Mouse (Mus musculus): Measurements from ENCODE around the gene Rsrc1. TPM values are rescaled to one million over a fixed set of nuclear protein-coding genes. Genes with fewer than 3 reads are reported as not detected.

The Rsrc1 gene
- 38.4 and 39.6 TPM in 2 replicates for polyA plus RNA-seq (2015; fragmentation: Nextera tagmentation; extraction: Ambion mirVana)

DNA sequence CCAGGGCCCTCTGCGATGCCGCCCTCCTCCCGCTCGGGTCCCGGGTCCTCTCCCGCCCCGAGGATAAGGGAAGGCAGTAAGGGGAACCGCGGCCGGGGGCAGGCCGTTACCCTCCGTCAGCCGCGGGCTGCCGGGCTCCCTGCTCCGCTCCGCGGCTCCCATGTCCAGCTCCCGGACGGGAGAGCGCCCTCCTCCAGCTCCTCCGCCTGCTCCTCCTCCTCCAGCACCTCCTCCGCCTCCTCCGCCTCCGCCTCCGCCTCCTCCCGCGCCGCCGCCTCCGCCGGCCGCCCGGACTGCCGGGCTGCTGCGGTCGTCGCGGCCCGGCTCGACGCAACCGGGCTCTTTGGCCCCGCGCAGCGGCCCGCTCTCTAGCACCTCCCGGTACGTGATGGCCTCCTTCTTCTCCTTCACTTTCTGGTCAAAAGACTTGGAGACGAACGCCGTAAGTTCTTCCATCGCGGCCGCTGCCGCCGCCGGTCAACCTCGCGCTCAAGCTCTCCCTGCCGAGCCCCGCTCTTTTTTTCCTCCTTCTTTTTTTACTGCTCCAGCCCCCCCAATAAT is at the start of gene Rsrc1:
Gene Rsrc1 (plus strand): TSS at position 290 of the 561 bp plus-strand sequence.
- Histone ChIP-seq H3K27ac (replicated peaks) (peak within 1 kb of the TSS; percentile 85), H3K27me3 (peaks cover 53% of the 10 kb centered on the region), H3K4me1 (peaks cover 26% of the 10 kb centered on the region), H3K4me2 (replicated peaks) (peak within 1 kb of the TSS; percentile 85), H3K4me3 (replicated peaks) (peak within 1 kb of the TSS; percentile 60), H3K9me3 (replicated peaks) (no peaks in the 10 kb centered on the region), H3K9ac (peak within 1 kb of the TSS; percentile 42), H3K36me3 (no peaks in the 10 kb centered on the region)
- peak; percentile 59; the same call in 1 of the 2 replicates for ATAC-seq (ENCODE audit: insufficient number of reproducible peaks, low FRiP score, low TSS enrichment, low read depth)
- under 1% methylated on average over 55 of the region's 62 CpGs for WGBS

DNA sequence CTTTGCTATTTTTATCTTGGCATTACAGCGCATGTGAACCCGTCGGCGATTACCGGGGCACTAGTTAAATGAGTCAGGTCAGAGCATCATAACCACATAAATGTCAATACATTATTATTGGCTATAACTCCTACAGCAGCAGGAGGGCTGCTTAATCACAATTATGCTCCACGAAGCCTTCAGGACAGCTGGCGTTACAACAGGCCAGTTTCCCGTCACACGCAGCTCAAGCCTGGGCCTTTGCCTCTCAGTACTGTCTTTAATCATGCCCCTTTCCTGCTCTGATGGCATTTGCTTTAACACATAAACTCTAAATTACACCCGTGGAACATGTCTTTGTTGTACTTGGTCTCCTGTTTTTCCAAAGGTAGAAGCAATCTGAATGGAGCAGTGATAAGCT is 41.5 kb upstream of the Rsrc1 start:
- no peak overlapping the region for H3K27ac ChIP-seq (replicated peaks)
- H3K4me2 ChIP-seq (replicated peaks) = no peak overlapping the region
- no peak for ATAC-seq (ENCODE audit: insufficient number of reproducible peaks, low FRiP score, low TSS enrichment, low read depth)
- H3K9ac ChIP-seq = no peak overlapping the region
- no peaks in the 10 kb centered on the region for H3K36me3 ChIP-seq
- no peaks in the 10 kb centered on the region for H3K9me3 ChIP-seq (replicated peaks)
- WGBS = 72% methylated on average over 10 of the region's 10 CpGs
- no peaks in the 10 kb centered on the region for H3K27me3 ChIP-seq
- H3K4me1 ChIP-seq = no peaks in the 10 kb centered on the region
- H3K4me3 ChIP-seq (replicated peaks) = no peak overlapping the region

DNA sequence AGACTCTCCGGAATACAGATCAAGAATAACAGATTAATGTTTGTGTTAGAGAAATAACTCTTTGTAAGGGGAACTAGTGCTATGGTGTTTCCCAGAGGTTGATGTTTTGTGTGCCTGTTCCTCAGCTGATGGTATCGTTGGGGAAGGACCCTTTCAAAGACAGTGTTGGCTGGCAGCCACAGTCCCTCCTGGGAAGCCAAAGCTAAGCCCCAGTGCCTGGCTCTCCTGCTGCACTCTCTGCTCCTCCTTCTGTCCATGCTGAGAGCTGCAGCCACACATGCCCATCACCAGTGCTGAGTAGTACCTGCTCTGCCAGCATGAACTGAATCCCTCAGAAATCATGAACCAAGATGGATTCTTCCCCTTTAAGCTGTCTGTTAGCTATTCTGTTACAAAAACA is 26.1 kb upstream of the Rsrc1 start:
- Histone ChIP-seq H3K27me3 (no peaks in the 10 kb centered on the region), H3K27ac (replicated peaks) (no peak overlapping the region), H3K4me2 (replicated peaks) (no peak overlapping the region), H3K9me3 (replicated peaks) (no peaks in the 10 kb centered on the region), H3K9ac (no peak overlapping the region), H3K36me3 (no peaks in the 10 kb centered on the region), H3K4me1 (no peaks in the 10 kb centered on the region), H3K4me3 (replicated peaks) (no peak overlapping the region)
- whole genome bisulfite sequencing = 59% methylated on average over 2 of the region's 2 CpGs
- ATAC-seq (ENCODE audit: insufficient number of reproducible peaks, low FRiP score, low TSS enrichment, low read depth) = no peak

DNA sequence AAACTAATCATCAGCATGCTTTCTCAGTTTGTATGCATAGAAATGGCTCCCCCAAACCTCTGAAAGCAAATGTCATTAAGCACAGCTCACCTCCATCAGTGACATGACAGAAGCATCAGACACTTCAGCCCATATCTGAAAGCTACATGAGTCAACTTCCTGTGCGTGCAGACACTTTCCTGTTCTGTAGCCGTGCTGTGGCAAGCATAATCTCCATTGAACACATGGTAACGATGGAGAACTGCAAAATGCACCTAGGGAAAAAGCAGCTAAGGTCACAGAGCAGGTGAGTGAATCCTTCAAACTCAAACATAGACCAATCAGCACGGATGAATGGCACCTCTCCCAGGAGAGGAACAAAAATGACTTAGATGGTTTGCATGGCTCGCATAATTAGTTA is 21.2 kb upstream of the Rsrc1 start:
- WGBS = 61% methylated on average over 5 of the region's 5 CpGs

DNA sequence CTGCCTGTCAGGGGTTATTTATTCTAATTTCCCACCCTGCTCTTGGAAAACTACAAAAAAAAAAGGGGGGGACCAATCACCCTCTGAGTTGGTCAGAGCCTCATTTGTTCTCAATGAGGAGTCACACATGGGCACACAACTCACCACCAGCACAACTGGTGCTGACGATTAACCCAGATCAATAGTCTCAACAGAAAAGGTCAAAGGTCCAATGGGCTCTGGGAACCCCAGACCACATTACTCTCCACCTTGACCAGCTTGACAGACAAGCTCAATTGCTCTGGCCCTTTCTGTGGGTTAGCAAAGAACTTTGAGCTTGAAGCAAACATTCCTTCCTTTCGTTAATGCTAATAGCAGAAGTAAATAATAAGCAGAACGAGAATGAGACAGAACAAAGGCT is 16.3 kb upstream of the Rsrc1 start:
- Histone ChIP-seq H3K27me3 (peaks cover 22% of the 10 kb centered on the region), H3K4me3 (replicated peaks) (no peak overlapping the region), H3K4me2 (replicated peaks) (no peak overlapping the region), H3K27ac (replicated peaks) (no peak overlapping the region), H3K9ac (no peak overlapping the region), H3K4me1 (0 out of 2 replicates have a peak, but pooled peaks cover 3% of the 10 kb centered on the region), H3K9me3 (replicated peaks) (no peaks in the 10 kb centered on the region), H3K36me3 (no peaks in the 10 kb centered on the region)
- WGBS = 36% methylated on average over 3 of the region's 3 CpGs
- ATAC-seq (ENCODE audit: insufficient number of reproducible peaks, low FRiP score, low TSS enrichment, low read depth) = no peak

More for the DNA sequence above, 21.2 kb upstream of the Rsrc1 start:
- Histone ChIP-seq H3K9ac (no peak overlapping the region), H3K4me3 (replicated peaks) (no peak overlapping the region), H3K4me2 (replicated peaks) (no peak overlapping the region), H3K27ac (replicated peaks) (no peak overlapping the region), H3K27me3 (peaks cover 2% of the 10 kb centered on the region; the same call in 1 of the 2 replicates), H3K9me3 (replicated peaks) (no peaks in the 10 kb centered on the region), H3K4me1 (no peaks in the 10 kb centered on the region), H3K36me3 (no peaks in the 10 kb centered on the region)
- ATAC-seq (ENCODE audit: insufficient number of reproducible peaks, low FRiP score, low TSS enrichment, low read depth) = no peak

DNA sequence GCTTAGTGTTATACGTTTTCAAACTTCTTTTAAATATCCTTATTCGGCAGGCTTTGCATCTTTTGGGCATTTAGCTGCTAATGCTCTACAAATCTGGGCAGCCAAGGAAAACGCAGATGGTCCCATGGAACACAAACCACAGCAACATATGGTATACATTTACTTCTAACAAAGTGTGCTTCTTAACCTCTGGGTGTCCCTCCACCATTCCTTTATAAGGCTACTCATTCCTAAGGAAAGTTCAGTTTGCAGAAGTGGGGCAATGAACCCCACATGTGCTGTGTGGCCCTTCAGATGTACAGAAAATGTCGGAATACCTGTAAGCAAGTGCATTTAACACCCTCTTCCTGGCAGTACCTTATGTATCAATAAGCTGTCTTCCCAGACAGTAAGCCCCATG is 13.7 kb upstream of the Rsrc1 start:
- H3K4me1 ChIP-seq = peaks cover 14% of the 10 kb centered on the region
- no peak for ATAC-seq (ENCODE audit: insufficient number of reproducible peaks, low FRiP score, low TSS enrichment, low read depth)
- H3K9me3 ChIP-seq (replicated peaks) = no peaks in the 10 kb centered on the region
- H3K27ac ChIP-seq (replicated peaks) = no peak overlapping the region
- no peaks in the 10 kb centered on the region for H3K36me3 ChIP-seq
- H3K9ac ChIP-seq = no peak overlapping the region
- no peak overlapping the region for H3K4me3 ChIP-seq (replicated peaks)
- H3K4me2 ChIP-seq (replicated peaks) = no peak overlapping the region
- peaks cover 41% of the 10 kb centered on the region for H3K27me3 ChIP-seq
- WGBS = 35% methylated on average over 4 of the region's 4 CpGs

DNA sequence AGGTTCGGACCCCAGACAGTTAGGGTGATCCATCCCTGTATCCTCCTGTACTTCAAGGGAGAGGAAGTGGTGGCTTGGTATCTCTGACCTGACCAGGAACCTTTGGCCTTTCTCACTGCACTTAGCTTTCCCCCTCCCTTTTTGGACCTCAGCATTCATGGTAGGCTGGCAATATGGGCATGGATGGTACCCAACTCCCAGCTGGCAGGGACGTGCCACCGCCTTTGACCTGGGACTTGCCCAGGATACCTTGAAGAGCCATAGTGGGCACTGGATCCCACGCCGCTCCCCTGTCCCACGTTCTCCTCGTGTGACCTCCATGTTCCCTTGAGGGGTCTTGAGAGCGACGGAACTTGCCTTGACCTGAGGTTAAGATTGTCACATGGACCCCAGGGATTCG is 10.9 kb upstream of the Rsrc1 start:
- peaks cover 64% of the 10 kb centered on the region for H3K27me3 ChIP-seq
- H3K36me3 ChIP-seq = no peaks in the 10 kb centered on the region
- no peak overlapping the region for H3K4me3 ChIP-seq (replicated peaks)
- no peak for ATAC-seq (ENCODE audit: insufficient number of reproducible peaks, low FRiP score, low TSS enrichment, low read depth)
- H3K4me1 ChIP-seq = peaks cover 21% of the 10 kb centered on the region
- H3K9me3 ChIP-seq (replicated peaks) = no peaks in the 10 kb centered on the region
- no peak overlapping the region for H3K9ac ChIP-seq
- no peak overlapping the region; the same call in 1 of the 2 replicates for H3K27ac ChIP-seq (replicated peaks)
- H3K4me2 ChIP-seq (replicated peaks) = peak overlapping the region; percentile 38; the same call in 1 of the 2 replicates
- WGBS = 11% methylated on average over 10 of the region's 10 CpGs

DNA sequence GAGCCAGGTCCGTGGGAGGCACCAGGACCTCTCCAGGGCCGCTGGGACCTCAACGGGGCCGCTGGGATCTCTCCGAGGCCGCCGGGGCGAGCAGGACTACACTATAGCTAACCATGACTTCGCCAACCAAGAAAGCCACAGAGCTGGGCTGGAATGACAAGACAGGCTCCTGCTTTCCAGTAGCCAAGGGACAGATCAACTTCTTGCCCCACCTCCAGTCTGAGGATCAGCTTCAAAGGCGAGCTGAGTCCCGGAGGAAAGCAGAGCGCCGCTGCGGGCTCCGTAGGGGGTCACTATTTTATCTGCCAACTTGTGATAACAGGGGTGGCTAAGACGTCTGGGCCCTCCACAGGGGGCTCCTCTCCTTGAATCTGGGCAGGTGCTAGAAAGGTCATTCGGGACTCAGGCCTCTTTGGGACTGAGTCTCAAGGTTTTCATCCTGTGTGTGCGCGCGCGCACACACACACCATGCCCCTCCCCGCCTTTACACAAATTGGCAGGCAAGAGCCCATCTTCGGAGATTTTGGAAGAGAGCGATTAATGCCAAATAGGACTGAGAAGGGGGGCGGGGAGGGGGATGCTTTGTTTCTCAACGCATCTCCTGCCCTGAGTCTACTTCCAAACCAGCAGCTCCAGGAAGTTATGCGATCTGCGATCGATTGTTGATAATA is 10.4 kb upstream of the Rsrc1 start:
- WGBS = 9% methylated on average over 29 of the region's 29 CpGs
- H3K9ac ChIP-seq = no peak overlapping the region
- H3K9me3 ChIP-seq (replicated peaks) = no peaks in the 10 kb centered on the region
- no peaks in the 10 kb centered on the region for H3K36me3 ChIP-seq
- H3K4me2 ChIP-seq (replicated peaks) = peak overlapping the region; percentile 38
- H3K4me1 ChIP-seq = peaks cover 21% of the 10 kb centered on the region
- peaks cover 62% of the 10 kb centered on the region for H3K27me3 ChIP-seq
- H3K4me3 ChIP-seq (replicated peaks) = peak overlapping the region; percentile 12; the same call in 1 of the 2 replicates
- ATAC-seq (ENCODE audit: insufficient number of reproducible peaks, low FRiP score, low TSS enrichment, low read depth) = no peak
- H3K27ac ChIP-seq (replicated peaks) = no peak overlapping the region; the same call in 1 of the 2 replicates

DNA sequence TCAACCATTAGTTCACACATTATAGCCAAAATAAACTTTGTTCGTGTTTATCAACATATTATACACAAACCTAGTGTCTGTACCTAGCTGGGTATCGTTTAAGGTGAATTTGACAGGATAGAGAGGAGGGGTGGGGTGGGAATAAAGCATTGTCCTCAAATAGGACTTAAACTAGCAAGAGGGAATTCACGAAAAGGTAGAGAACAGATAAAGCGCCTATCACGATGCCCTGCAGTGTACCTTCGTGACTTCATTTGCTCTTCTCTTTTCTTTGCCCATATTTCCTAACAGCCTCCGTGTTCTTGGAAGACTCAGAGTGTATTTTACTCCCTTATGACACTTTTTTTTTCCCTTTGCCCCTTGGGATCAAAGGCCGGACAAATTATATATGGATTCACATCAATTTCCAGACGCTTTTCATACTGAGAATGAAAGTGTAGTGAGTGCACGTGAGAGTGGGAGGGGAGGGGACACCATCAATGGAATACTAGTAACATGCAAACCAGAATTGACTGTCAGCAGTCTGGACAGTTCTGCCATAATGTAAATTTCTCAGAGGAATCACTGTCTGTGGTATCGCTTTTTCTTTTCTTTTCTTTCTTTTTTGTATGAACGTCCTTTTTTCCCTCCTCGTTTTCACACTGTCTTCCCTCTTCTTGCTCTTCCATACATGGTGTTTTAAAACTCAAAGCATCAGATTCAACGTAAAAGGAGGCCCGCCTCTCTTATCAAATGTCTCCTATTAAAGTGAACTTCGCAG is 8.8 kb upstream of the Rsrc1 start:
- no peak overlapping the region for H3K4me3 ChIP-seq (replicated peaks)
- no peak overlapping the region for H3K27ac ChIP-seq (replicated peaks)

DNA sequence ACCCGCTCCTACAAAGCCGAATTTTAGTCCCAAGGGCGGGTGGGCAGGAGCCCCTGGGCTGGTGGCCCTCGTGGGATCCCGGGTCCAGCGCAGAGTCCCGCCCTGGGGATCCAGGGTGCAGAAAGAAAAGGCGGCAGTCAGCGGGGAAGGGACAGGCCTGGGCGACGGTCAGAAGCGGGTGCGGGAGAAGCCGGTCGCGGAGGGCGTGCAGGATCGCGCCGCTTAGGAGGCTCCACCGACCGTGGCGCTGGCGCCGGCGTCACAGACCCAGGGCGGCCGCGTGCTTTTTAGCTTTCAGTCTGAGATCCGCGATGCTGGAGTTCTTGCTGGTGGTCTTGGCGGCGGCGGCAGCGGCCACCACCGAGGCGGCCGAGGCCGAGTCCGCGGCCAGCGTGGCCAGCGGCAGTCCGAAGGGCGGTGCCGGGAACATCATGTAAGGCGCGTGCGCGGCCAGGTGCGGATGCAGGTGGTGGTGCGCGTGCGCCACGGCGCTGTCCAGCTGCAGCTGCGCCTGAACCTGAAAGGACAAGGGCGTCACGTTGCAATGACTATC is 7.7 kb upstream of the Rsrc1 start:
- 3% methylated on average over 59 of the region's 59 CpGs for WGBS

More for the DNA sequence above, 8.8 kb upstream of the Rsrc1 start:
- Histone ChIP-seq H3K9me3 (replicated peaks) (no peaks in the 10 kb centered on the region), H3K4me1 (peaks cover 21% of the 10 kb centered on the region), H3K9ac (no peak overlapping the region), H3K4me2 (replicated peaks) (no peak overlapping the region), H3K36me3 (no peaks in the 10 kb centered on the region), H3K27me3 (peaks cover 68% of the 10 kb centered on the region)
- 32% methylated on average over 16 of the region's 16 CpGs for WGBS
- no peak for ATAC-seq (ENCODE audit: insufficient number of reproducible peaks, low FRiP score, low TSS enrichment, low read depth)

DNA sequence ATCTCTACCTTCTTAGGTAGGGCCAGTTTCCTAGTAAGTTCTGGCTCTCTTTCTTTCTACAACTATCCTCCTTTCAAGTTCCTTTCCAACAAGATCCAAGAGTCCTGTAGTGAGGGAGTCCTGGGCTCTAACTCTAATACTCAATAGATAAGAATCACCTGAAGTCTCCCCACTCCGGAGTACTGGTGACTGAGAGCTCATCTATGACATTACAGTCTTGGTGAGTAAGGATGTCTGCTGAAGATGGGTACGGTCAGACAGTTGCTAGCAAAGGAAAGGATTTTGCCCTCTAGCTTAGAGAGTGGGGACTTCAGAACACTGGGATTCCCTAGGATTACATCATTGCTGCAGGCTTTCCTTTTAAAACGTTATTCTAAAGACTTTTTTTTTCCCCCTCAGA is 6.7 kb upstream of the Rsrc1 start:
- H3K9ac ChIP-seq = no peak overlapping the region
- ATAC-seq (ENCODE audit: insufficient number of reproducible peaks, low FRiP score, low TSS enrichment, low read depth) = no peak
- no peak overlapping the region for H3K4me2 ChIP-seq (replicated peaks)
- WGBS = 35% methylated on average over 3 of the region's 3 CpGs
- no peak overlapping the region for H3K4me3 ChIP-seq (replicated peaks)
- no peaks in the 10 kb centered on the region for H3K9me3 ChIP-seq (replicated peaks)
- H3K36me3 ChIP-seq = no peaks in the 10 kb centered on the region
- peaks cover 77% of the 10 kb centered on the region for H3K27me3 ChIP-seq
- H3K4me1 ChIP-seq = peaks cover 26% of the 10 kb centered on the region
- no peak overlapping the region for H3K27ac ChIP-seq (replicated peaks)

More for the DNA sequence above, 7.7 kb upstream of the Rsrc1 start:
- Histone ChIP-seq H3K36me3 (no peaks in the 10 kb centered on the region), H3K4me3 (replicated peaks) (peak overlapping the region; percentile 49), H3K9ac (no peak overlapping the region), H3K27ac (replicated peaks) (no peak overlapping the region), H3K27me3 (peaks cover 73% of the 10 kb centered on the region), H3K4me2 (replicated peaks) (peak overlapping the region; percentile 78), H3K9me3 (replicated peaks) (no peaks in the 10 kb centered on the region), H3K4me1 (peaks cover 20% of the 10 kb centered on the region)
- peak; percentile 62 for ATAC-seq (ENCODE audit: insufficient number of reproducible peaks, low FRiP score, low TSS enrichment, low read depth)

All from embryonic facial prominence, embryonic 15.5 days (tissue).